Mouse (Mus musculus): Measurements from ENCODE around the gene Neurog2.

The Neurog2 gene

DNA sequence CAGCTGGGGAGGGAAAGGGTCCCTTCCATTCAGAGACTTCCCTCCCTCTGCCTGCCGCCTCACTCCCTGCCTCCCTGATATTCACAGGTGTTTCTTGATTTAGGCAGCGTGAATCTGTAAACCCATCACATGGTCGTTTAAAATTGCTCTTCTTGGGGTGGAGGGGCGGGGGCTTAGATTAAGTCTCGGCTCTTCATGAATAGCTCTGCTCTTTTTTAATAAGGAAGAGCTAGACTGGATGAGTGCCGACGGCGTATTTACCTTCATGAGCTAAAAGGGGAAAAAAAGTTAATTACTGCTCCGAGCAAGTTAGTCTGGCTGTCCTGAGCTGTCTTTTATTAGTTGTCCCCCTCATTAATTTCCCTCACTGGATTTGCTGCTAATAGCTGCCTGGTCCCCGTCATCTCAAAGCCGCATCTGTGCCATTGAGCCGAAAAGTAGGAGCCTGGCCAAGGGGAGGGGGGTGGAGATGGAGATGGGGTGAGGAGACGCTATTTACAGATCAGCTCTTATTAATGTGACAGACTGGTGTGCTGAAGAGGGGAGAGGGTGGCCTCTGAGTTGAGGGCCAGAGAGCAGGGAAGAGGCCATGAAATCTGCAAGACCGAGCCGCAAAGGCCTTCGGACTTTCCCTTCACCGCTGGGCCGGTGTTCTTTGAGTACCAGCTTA is 13.4 kb downstream of the Neurog2 start:
- DNase-seq: no peak

DNA sequence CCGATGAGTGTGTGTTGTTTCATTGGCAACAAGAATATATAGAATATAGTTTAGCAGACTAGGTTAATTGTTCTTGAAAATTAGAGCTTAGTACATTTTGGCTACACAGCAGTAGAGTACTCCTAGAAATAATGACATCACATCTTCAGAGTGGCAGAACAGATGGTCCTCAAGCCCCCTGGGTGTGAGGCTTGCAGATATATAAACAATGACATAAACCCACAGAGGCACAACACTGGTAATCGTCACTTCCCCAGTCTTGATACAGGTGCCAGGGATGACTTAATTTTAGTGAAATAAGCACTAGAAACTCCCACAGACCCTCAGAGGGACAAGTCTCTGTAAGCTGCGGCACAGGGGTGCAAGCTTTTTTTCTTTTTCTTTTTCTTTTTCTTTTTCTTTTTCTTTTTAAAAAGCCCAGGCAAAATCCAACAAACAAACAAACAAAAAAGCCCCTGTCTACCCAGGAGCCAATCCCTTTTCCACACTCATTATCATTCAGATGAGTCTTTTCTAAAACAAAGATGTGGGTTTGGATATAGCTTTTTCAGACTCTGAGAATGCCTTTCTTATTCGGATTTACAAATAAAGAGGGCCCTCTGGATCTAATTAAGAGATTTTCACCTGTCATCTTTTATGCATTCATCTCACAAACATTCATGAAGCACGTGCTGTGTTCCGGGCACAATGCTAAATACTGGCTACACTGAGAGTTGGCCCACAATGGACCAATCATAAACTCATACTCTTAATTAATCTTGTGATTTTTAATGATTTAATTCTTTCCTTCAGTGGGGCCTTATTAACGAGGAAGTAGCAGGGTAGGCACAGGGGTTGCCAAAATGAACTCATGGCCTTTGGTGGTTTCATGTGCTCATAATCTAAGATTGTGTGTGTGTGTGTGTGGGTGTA is 19.1 kb downstream of the Neurog2 start:
- no peak for DNase-seq

DNA sequence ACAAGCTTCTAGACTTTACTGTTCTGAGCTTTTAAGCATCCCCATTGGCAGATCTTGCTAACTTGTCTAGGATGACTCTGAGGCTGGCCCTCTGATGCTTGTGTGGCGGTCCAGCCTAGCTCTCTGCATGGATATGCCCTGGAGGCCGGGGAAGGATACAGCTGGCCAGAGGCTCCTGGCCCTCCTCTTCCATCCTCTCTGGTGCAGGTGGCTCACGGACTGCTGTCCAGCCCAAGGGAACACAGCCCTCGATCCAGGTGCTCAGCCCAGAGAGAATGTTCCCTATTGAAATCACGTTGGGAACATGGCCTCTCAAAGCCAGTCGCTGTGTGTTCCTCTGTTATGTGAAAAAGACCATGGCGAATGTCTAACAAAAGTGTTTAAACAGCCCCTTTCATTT is 27.8 kb downstream of the Neurog2 start:
- no peak for DNase-seq

- DNase-seq: no peak
Observed at GRCm38 (mm10) chr3:127661646-127662531, 29.0 kb downstream of the Neurog2 start.

- no peak for DNase-seq
Observed at GRCm38 (mm10) chr3:127679703-127680102, 46.8 kb downstream of the Neurog2 start.

All from thymus, postnatal 25 days (tissue).